Mouse (Mus musculus): ENCODE measurements around the gene Stx12. TPM values are rescaled to one million over a fixed set of nuclear protein-coding genes. Genes with fewer than 3 reads are reported as not detected.

Stx12 gene
- polyA plus RNA-seq, 1 experiment from 2014 or later, result 99.2 TPM

- Histone ChIP-seq H3K36me3 (no peaks in the 10 kb centered on the region), H3K9ac (replicated peaks) (no peak overlapping the region), H3K27me3 (no peaks in the 10 kb centered on the region), H3K4me1 (no peaks in the 10 kb centered on the region), H3K27ac (replicated peaks) (no peak overlapping the region), H3K4me3 (no peak overlapping the region), H3K9me3 (no peaks in the 10 kb centered on the region), H3K4me2 (replicated peaks) (no peak overlapping the region)
- 91% methylated on average over 7 of the region's 7 CpGs for WGBS
- no peak for ATAC-seq (ENCODE audit: low FRiP score, low read depth)
Measured at GRCm38 (mm10) chr4:132806620-132807191, 77.6 kb downstream of the Stx12 start.

- Histone ChIP-seq H3K4me1 (no peaks in the 10 kb centered on the region), H3K27ac (replicated peaks) (no peak overlapping the region), H3K9ac (replicated peaks) (no peak overlapping the region), H3K36me3 (no peaks in the 10 kb centered on the region), H3K27me3 (no peaks in the 10 kb centered on the region), H3K9me3 (no peaks in the 10 kb centered on the region), H3K4me2 (replicated peaks) (no peak overlapping the region), H3K4me3 (no peak overlapping the region)
- ATAC-seq (ENCODE audit: low FRiP score, low read depth), result no peak
- 89% methylated on average over 12 of the region's 12 CpGs for WGBS
Measured at GRCm38 (mm10) chr4:132805599-132806197, 78.6 kb downstream of the Stx12 start.

GRCm38 (mm10) chr4:132805146-132805545 lies 79.2 kb downstream of the Stx12 start:
- no peak overlapping the region for H3K4me2 ChIP-seq (replicated peaks)
- ATAC-seq (ENCODE audit: low FRiP score, low read depth), result no peak
- no peak overlapping the region for H3K4me3 ChIP-seq
- 85% methylated on average over 5 of the region's 5 CpGs for WGBS
- no peak overlapping the region for H3K9ac ChIP-seq (replicated peaks)
- no peaks in the 10 kb centered on the region for H3K27me3 ChIP-seq
- H3K4me1 ChIP-seq, result no peaks in the 10 kb centered on the region
- no peaks in the 10 kb centered on the region for H3K9me3 ChIP-seq
- H3K36me3 ChIP-seq, result no peaks in the 10 kb centered on the region
- no peak overlapping the region for H3K27ac ChIP-seq (replicated peaks)

- ATAC-seq (ENCODE audit: low FRiP score, low read depth), result no peak
- 95% methylated on average over 6 of the region's 6 CpGs for WGBS
- no peaks in the 10 kb centered on the region for H3K9me3 ChIP-seq
Measured at GRCm38 (mm10) chr4:132804331-132804730, 80.0 kb downstream of the Stx12 start.

GRCm38 (mm10) chr4:132803876-132804275 lies 80.4 kb downstream of the Stx12 start:
- Histone ChIP-seq H3K9ac (replicated peaks) (no peak overlapping the region), H3K36me3 (no peaks in the 10 kb centered on the region), H3K27ac (replicated peaks) (no peak overlapping the region), H3K4me3 (no peak overlapping the region), H3K4me2 (replicated peaks) (no peak overlapping the region), H3K9me3 (no peaks in the 10 kb centered on the region), H3K4me1 (no peaks in the 10 kb centered on the region), H3K27me3 (no peaks in the 10 kb centered on the region)
- WGBS, result 93% methylated on average over 7 of the region's 7 CpGs
- no peak for ATAC-seq (ENCODE audit: low FRiP score, low read depth)

More at GRCm38 (mm10) chr4:132804331-132804730, 80.0 kb downstream of the Stx12 start:
- H3K9ac ChIP-seq (replicated peaks), result no peak overlapping the region
- no peaks in the 10 kb centered on the region for H3K27me3 ChIP-seq
- H3K4me1 ChIP-seq, result no peaks in the 10 kb centered on the region
- no peak overlapping the region for H3K27ac ChIP-seq (replicated peaks)
- H3K4me2 ChIP-seq (replicated peaks), result no peak overlapping the region
- no peak overlapping the region for H3K4me3 ChIP-seq
- no peaks in the 10 kb centered on the region for H3K36me3 ChIP-seq

Other genes with a start within 250 kb of the Stx12 start
- 24.8 and 27.6 TPM in 2 replicates for gene Eya3, start 245.5 kb downstream of the Stx12 start, polyA plus RNA-seq (2016; fragmentation: Nextera tagmentation; extraction: Ambion mirVana)
- 3.6 and 5.5 TPM in 2 replicates for gene Xkr8, start 152.0 kb downstream of the Stx12 start, polyA plus RNA-seq (2016; fragmentation: Nextera tagmentation; extraction: Ambion mirVana)
- 1.1 and 1.7 TPM in 2 replicates for gene Smpdl3b, start 127.3 kb downstream of the Stx12 start, polyA plus RNA-seq (2016; fragmentation: Nextera tagmentation; extraction: Ambion mirVana)
- gene Rpa2, start 116.2 kb downstream of the Stx12 start, polyA plus RNA-seq (2016; fragmentation: Nextera tagmentation; extraction: Ambion mirVana), result 111 and 123 TPM in 2 replicates
- 1.1 and 1.3 TPM in 2 replicates for gene Themis2, start 88.1 kb downstream of the Stx12 start, polyA plus RNA-seq (2016; fragmentation: Nextera tagmentation; extraction: Ambion mirVana)
- 59.8 and 67.1 TPM in 2 replicates for gene Ppp1r8, start 41.3 kb downstream of the Stx12 start, polyA plus RNA-seq (2016; fragmentation: Nextera tagmentation; extraction: Ambion mirVana)
- gene Fam76a, start 38.0 kb upstream of the Stx12 start, polyA plus RNA-seq (2016; fragmentation: Nextera tagmentation; extraction: Ambion mirVana), result 32.1 and 35.3 TPM in 2 replicates
- 0.08 and 0.12 TPM in 2 replicates for gene Fgr, start 89.6 kb upstream of the Stx12 start, polyA plus RNA-seq (2016; fragmentation: Nextera tagmentation; extraction: Ambion mirVana)
- gene Ahdc1, start 126.8 kb upstream of the Stx12 start, polyA plus RNA-seq (2016; fragmentation: Nextera tagmentation; extraction: Ambion mirVana), result 8.9 and 9.1 TPM in 2 replicates
- 43.5 and 50.0 TPM in 2 replicates for gene Wasf2, start 246.0 kb upstream of the Stx12 start, polyA plus RNA-seq (2016; fragmentation: Nextera tagmentation; extraction: Ambion mirVana)